In genomic region chr3:116384319-116384718, GRCm38 (mm10) we compare ENCODE assay signal across 10 mouse cellular contexts. TPM values are rescaled to one million over a fixed set of nuclear protein-coding genes. Genes with fewer than 3 reads are reported as not detected.
DNase-seq lines count a peak whose midpoint lies in the region; ATAC-seq lines count a peak whose summit lies in the region.
"Had no signal": no experiment of that assay in that cellular context is flagged by ENCODE, and none has a peak within 500 bp of the region (broad histone marks: within the 10 kb centered on the region; RNA-seq: fewer than 3 reads in every experiment).

No protein-coding gene starts in this region.

- H3K9me3 ChIP-seq in liver, embryonic 13.5 days (replicated peaks), result no peaks in the 10 kb centered on the region
- H3K9me3 ChIP-seq in liver, embryonic 12.5 days (replicated peaks), result no peaks in the 10 kb centered on the region
- no peaks in the 10 kb centered on the region for H3K9me3 ChIP-seq in kidney, embryonic 15.5 days (replicated peaks)
- H3K9me3 ChIP-seq in megakaryocyte, embryonic 14.5 days, result no peaks in the 10 kb centered on the region
- H3K9me3 ChIP-seq: hindbrain, embryonic 15.5 days; limb, embryonic 13.5 days had no signal

- H3K36me3 ChIP-seq in liver, embryonic 13.5 days, result no peaks in the 10 kb centered on the region
- peaks cover 2% of the 10 kb centered on the region; the same call in 1 of the 2 replicates for H3K36me3 ChIP-seq in liver, embryonic 12.5 days
- peaks cover 11% of the 10 kb centered on the region for H3K36me3 ChIP-seq in kidney, embryonic 15.5 days
- H3K36me3 ChIP-seq in megakaryocyte, embryonic 14.5 days (replicated peaks; ENCODE audit: low read length), result peaks cover 47% of the 10 kb centered on the region
- H3K36me3 ChIP-seq: hindbrain, embryonic 15.5 days had no signal

- peaks cover 60% of the 10 kb centered on the region for H3K4me1 ChIP-seq in liver, embryonic 13.5 days (replicated peaks)
- peaks cover 72% of the 10 kb centered on the region for H3K4me1 ChIP-seq in liver, embryonic 12.5 days
- 0 out of 2 replicates have a peak, but pooled peaks cover 4% of the 10 kb centered on the region for H3K4me1 ChIP-seq in kidney, embryonic 15.5 days
- H3K4me1 ChIP-seq in megakaryocyte, embryonic 14.5 days, result peaks cover 83% of the 10 kb centered on the region
- H3K4me1 ChIP-seq: hindbrain, embryonic 15.5 days had no signal

- 0 out of 2 replicates have a peak overlapping the region, but pooled peaks have one; percentile 50 for H3K27ac ChIP-seq in liver, embryonic 13.5 days
- H3K27ac ChIP-seq in liver, embryonic 12.5 days, result no peak overlapping the region
- H3K27ac ChIP-seq in kidney, embryonic 15.5 days, result peak overlapping the region; percentile 75
- H3K27ac ChIP-seq: hindbrain, embryonic 15.5 days; limb, embryonic 13.5 days had no signal

- H3K4me3 ChIP-seq in liver, embryonic 13.5 days (replicated peaks), result no peak overlapping the region
- no peak overlapping the region for H3K4me3 ChIP-seq in liver, embryonic 12.5 days
- H3K4me3 ChIP-seq in kidney, embryonic 15.5 days (replicated peaks), result no peak overlapping the region
- H3K4me3 ChIP-seq in megakaryocyte, embryonic 14.5 days (replicated peaks), result peak overlapping the region; percentile 72
- H3K4me3 ChIP-seq: hindbrain, embryonic 15.5 days; limb, embryonic 13.5 days had no signal

- peak; percentile 12 for DNase-seq in liver, embryonic 13.5 days
- DNase-seq in heart, adult 9 months (ENCODE audit: low spot score in 2 of 2), result peak; percentile 54 to 73
- DNase-seq in left cerebral cortex, postnatal 36 days (ENCODE audit: low spot score in 2 of 2), result no peak
- DNase-seq in layer of hippocampus, postnatal 14 days (ENCODE audit: low spot score in 2 of 2), result no peak
- no peak for DNase-seq in cerebellum, postnatal 14 days

- WGBS in liver, embryonic 13.5 days (ENCODE audit: insufficient replicate concordance), result 38% methylated on average over 7 of the region's 7 CpGs
- 36% methylated on average over 7 of the region's 7 CpGs for WGBS in liver, embryonic 12.5 days (ENCODE audit: insufficient replicate concordance)
- WGBS in kidney, embryonic 15.5 days, result 69% methylated on average over 7 of the region's 7 CpGs

- H3K27me3 ChIP-seq in liver, embryonic 13.5 days, result no peaks in the 10 kb centered on the region
- H3K27me3 ChIP-seq in liver, embryonic 12.5 days (replicated peaks), result no peaks in the 10 kb centered on the region
- H3K27me3 ChIP-seq in kidney, embryonic 15.5 days, result no peaks in the 10 kb centered on the region
- H3K27me3 ChIP-seq in megakaryocyte, embryonic 14.5 days (replicated peaks), result no peaks in the 10 kb centered on the region
- H3K27me3 ChIP-seq: hindbrain, embryonic 15.5 days; limb, embryonic 13.5 days had no signal

- no peak overlapping the region for H3K9ac ChIP-seq in liver, embryonic 13.5 days
- H3K9ac ChIP-seq in liver, embryonic 12.5 days, result no peak overlapping the region
- H3K9ac ChIP-seq in kidney, embryonic 15.5 days, result no peak overlapping the region
- H3K9ac ChIP-seq: hindbrain, embryonic 15.5 days; limb, embryonic 13.5 days had no signal

- H3K4me2 ChIP-seq in liver, embryonic 13.5 days, result no peak overlapping the region
- no peak overlapping the region for H3K4me2 ChIP-seq in liver, embryonic 12.5 days
- no peak overlapping the region for H3K4me2 ChIP-seq in kidney, embryonic 15.5 days
- H3K4me2 ChIP-seq: hindbrain, embryonic 15.5 days; limb, embryonic 13.5 days had no signal

- ATAC-seq in liver, embryonic 13.5 days (ENCODE audit: low read depth), result no peak
- no peak for ATAC-seq in liver, embryonic 12.5 days
- no peak for ATAC-seq in kidney, embryonic 15.5 days (replicated peaks; ENCODE audit: low FRiP score)

- intact Hi-C loops in left cerebral cortex, postnatal 36 days (cut with DNase I), result no loop called here

RNA-seq across cellular contexts. Expression of gene Cdc14a, which starts 39.5 kb away (rescaled TPM):
- polyA plus RNA-seq in liver, embryonic 13.5 days (2015; fragmentation: Nextera tagmentation; extraction: Ambion mirVana), result 2.1 and 2.5 TPM in 2 replicates
- 4.2 and 5.1 TPM in 2 replicates for polyA plus RNA-seq in liver, embryonic 12.5 days (2016; fragmentation: Nextera tagmentation; extraction: Ambion mirVana)
- polyA plus RNA-seq in kidney, embryonic 15.5 days (2015; fragmentation: Nextera tagmentation; extraction: Ambion mirVana), result 13.6 and 14.7 TPM in 2 replicates
- 0.91 and 2.2 TPM in 2 replicates for polyA plus RNA-seq in megakaryocyte, embryonic 14.5 days (2012; ENCODE audit: insufficient read depth, low replicate concordance)
- total RNA-seq in left cerebral cortex, postnatal 36 days (2021), result 1 to 10 TPM; 3.2 to 5.1 TPM
- 1 to 10 TPM; 5.1 to 5.7 TPM for total RNA-seq in layer of hippocampus, postnatal 14 days (2021)

Comparison
In these comparisons a context has a peak if more than half of its experiments do, and no peak if none do; other contexts are left out.
1. DNase-seq: peak in liver, embryonic 13.5 days (single experiment) and heart, adult 9 months (2 of 2); none in left cerebral cortex, postnatal 36 days (0 of 2), layer of hippocampus, postnatal 14 days (0 of 2) and cerebellum, postnatal 14 days (0 of 2).